Mouse (Mus musculus) heart, embryonic 10.5 days (tissue): ENCODE results near the gene Cd8b1. TPM values are rescaled to one million over a fixed set of nuclear protein-coding genes. Genes with fewer than 3 reads are reported as not detected.

Experiments
- DNase-seq: peaks from one replicate; pipeline ENCODE4 v3.0.0-alpha.2; 2017; ENCODE audit warnings: low spot score
- H3K27ac ChIP-seq: fragments of 300-500 bp; sonication (generic); 2 replicates; pipeline ENCODE4 v1.5.1; 2016; ENCODE audit warnings: mild to moderate bottlenecking
- H3K27me3 ChIP-seq: fragments of 300-500 bp; sonication (generic); 2 replicates; pipeline ENCODE4 v1.6.1; 2016; ENCODE audit warnings: mild to moderate bottlenecking; ENCODE audit not compliant: poor library complexity, insufficient read depth, severe bottlenecking
- H3K36me3 ChIP-seq: fragments of 300-500 bp; sonication (generic); 2 replicates; pipeline ENCODE4 v1.6.1; 2016; ENCODE audit warnings: mild to moderate bottlenecking, moderate library complexity
- H3K4me1 ChIP-seq: fragments of 300-500 bp; sonication (generic); 2 replicates; pipeline ENCODE4 v1.6.1; 2016; ENCODE audit warnings: mild to moderate bottlenecking
- H3K4me3 ChIP-seq: fragments of 300-500 bp; sonication (generic); 2 replicates; pipeline ENCODE4 v1.5.1; 2016; ENCODE audit warnings: mild to moderate bottlenecking, moderate library complexity
- H3K9me3 ChIP-seq: fragments of 300-500 bp; sonication (generic); 2 replicates; pipeline ENCODE4 v1.6.1; 2016; ENCODE audit warnings: mild to moderate bottlenecking, moderate library complexity
- WGBS: fragments of 180-500 bp; shearing (Covaris S2); methylation state at CpG from one replicate; pipeline ENCODE4 v1.1.7; 2016; 5-methylcytosine and 5-hydroxymethylcytosine counted together
- polyA plus RNA-seq: library from polyadenylated mRNA; unstranded; fragments of >200 nt; fragmentation: Nextera tagmentation; extraction: Ambion mirVana; gene quantifications from 2 replicates; pipeline ENCODE4 v1.2.1, GENCODE M21; 2016

Gene Cd8b1
- polyA plus RNA-seq, 1 experiment from 2014 or later, result not detected

DNA sequence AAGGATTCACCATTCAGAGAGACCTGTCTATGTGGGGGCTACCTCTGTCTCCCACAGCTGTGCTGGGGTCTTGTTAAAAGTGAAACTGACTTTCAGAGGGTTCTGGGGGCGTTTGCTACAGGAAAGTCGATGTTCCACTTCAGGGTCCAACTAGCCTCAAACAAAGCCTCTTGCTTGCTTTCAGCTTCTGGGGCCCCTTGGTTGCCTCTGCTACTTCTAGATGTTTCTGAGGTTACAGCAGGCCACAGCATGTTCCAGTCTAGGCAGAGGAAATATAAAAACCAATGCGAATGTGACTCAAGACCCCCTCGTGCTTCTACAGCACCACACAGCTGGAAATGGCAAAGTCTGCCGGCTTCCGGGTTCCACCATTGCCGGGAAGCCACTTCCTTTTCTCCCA, 34.9 kb downstream of the Cd8b1 start:
- Histone ChIP-seq H3K27me3 (no peaks in the 10 kb centered on the region), H3K4me3 (no peak overlapping the region), H3K9me3 (no peaks in the 10 kb centered on the region), H3K27ac (no peak overlapping the region), H3K36me3 (no peaks in the 10 kb centered on the region), H3K4me1 (peaks cover 4% of the 10 kb centered on the region; the same call in 1 of the 2 replicates)
- DNase-seq, result no peak
- WGBS, result 80% methylated on average over 7 of the region's 7 CpGs

DNA sequence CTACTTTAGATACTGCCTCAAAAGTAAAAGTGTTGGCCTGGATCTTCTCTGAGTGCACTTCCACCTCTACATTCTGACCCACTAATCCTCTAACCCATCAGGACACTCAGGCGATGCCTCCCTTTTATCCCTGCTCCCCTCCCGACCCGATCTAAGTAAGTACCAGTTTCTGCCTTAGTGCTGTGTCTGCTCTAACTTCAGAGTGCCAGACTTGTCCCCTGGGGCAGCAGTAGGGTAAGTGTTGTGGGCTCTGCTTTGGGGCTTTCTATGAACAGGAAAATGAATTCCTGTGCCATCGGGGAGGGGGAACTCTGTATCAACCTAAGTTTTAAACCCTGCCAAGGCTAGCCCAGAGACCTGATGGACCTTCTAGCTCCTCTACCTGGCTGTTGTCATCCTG, 37.6 kb downstream of the Cd8b1 start:
- Histone ChIP-seq H3K27me3 (no peaks in the 10 kb centered on the region), H3K4me3 (no peak overlapping the region), H3K36me3 (no peaks in the 10 kb centered on the region), H3K9me3 (no peaks in the 10 kb centered on the region), H3K27ac (no peak overlapping the region), H3K4me1 (peaks cover 4% of the 10 kb centered on the region; the same call in 1 of the 2 replicates)
- WGBS, result 72% methylated on average over 4 of the region's 4 CpGs
- no peak for DNase-seq

DNA sequence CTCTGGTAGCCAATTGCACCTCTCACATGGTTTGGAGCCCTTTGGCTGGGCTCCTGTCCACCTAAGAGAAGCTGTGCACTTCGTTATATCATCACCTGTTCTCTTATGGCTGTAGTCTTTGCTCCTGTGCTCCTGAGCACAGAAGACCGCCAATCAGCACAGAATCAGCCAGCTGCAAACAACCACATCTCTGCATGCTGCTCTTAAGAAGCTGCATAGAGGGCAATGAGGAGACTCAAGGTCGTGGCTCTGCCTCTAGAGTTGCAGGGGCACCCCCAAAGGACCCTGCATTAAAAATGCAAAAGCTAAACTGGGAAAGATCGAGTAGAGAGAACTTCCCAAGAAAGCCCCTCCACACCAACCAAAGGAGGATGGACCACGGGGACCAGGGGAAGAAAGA, 38.2 kb downstream of the Cd8b1 start:
- H3K9me3 ChIP-seq, result no peaks in the 10 kb centered on the region
- H3K4me3 ChIP-seq, result no peak overlapping the region
- H3K36me3 ChIP-seq, result no peaks in the 10 kb centered on the region
- 48% methylated on average over 5 of the region's 5 CpGs for WGBS
- peaks cover 4% of the 10 kb centered on the region; the same call in 1 of the 2 replicates for H3K4me1 ChIP-seq
- no peaks in the 10 kb centered on the region for H3K27me3 ChIP-seq
- no peak for DNase-seq
- H3K27ac ChIP-seq, result no peak overlapping the region

DNA sequence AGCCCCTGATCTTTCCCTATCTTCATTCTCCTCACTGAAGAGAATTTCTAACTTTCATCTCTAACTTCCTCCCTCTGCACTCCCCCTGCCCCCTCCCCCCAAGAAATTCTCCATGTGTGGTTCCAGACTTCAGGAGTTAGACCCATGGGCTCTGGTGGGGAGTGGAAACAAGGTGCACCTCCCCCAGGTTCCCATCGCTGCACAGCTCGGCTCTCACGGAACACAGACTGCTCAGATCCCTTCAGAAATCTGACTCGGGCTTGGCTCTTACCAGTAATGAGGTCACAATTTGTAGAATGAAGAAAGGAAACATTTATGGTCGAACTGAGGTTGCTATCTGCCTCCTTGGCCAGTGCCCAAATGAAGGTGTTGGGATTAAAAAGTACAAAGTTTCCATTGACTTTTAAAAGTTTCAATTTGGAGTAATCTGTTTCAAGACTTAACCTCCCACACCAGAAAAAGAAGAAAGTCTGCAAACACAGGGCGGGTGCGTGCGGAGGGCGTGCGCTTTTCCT, 38.6 kb downstream of the Cd8b1 start:
- no peaks in the 10 kb centered on the region for H3K36me3 ChIP-seq
- 78% methylated on average over 10 of the region's 10 CpGs for WGBS
- no peak overlapping the region for H3K4me3 ChIP-seq
- no peak overlapping the region for H3K27ac ChIP-seq
- no peaks in the 10 kb centered on the region for H3K27me3 ChIP-seq
- DNase-seq, result no peak
- no peaks in the 10 kb centered on the region for H3K9me3 ChIP-seq
- peaks cover 4% of the 10 kb centered on the region; the same call in 1 of the 2 replicates for H3K4me1 ChIP-seq

DNA sequence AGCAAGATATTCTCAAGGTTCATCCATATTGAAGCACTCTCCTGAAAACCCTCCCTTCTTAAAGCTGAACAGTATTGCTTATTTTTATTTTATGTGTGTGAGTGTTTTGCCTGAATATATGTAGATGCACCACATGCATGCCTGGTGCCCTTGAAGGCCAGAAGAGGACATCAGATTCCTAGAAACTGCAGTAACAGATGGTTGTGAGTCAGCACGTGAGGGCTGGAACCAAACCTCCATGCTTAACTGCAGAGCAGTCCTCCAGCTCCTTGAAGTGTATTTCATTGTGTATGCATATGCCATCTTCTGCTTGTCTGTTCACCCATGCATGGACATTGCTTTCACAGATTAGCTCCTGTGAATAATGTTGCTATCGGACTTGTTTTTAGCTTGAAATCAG, 41.4 kb downstream of the Cd8b1 start:
- Histone ChIP-seq H3K9me3 (no peaks in the 10 kb centered on the region), H3K27ac (no peak overlapping the region), H3K27me3 (no peaks in the 10 kb centered on the region), H3K36me3 (no peaks in the 10 kb centered on the region), H3K4me1 (peaks cover 4% of the 10 kb centered on the region; the same call in 1 of the 2 replicates), H3K4me3 (no peak overlapping the region)
- DNase-seq, result no peak
- 82% methylated on average over 2 of the region's 2 CpGs for WGBS

DNA sequence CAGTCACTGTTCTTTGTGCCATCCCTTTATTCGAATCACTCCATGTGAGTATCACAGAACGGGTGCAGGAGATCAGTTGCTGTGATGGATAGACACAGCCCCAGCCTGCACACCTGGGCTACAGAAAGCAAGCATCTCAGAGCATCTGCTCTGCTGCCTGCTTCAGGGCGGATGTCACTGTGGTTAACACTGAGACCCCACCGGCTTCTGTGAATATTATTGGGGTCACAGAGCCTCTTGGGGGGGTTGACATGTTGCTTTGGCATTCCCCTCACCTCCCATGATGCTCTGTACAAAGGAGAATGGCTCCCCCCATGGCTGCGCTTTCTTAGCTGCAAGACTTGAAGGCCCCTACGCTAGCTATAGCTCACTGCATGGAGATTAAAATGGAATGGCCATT, 46.8 kb downstream of the Cd8b1 start:
- Histone ChIP-seq H3K27me3 (no peaks in the 10 kb centered on the region), H3K36me3 (no peaks in the 10 kb centered on the region), H3K27ac (no peak overlapping the region), H3K4me3 (no peak overlapping the region), H3K9me3 (no peaks in the 10 kb centered on the region), H3K4me1 (no peaks in the 10 kb centered on the region)
- DNase-seq, result no peak
- 87% methylated on average over 6 of the region's 6 CpGs for WGBS

DNA sequence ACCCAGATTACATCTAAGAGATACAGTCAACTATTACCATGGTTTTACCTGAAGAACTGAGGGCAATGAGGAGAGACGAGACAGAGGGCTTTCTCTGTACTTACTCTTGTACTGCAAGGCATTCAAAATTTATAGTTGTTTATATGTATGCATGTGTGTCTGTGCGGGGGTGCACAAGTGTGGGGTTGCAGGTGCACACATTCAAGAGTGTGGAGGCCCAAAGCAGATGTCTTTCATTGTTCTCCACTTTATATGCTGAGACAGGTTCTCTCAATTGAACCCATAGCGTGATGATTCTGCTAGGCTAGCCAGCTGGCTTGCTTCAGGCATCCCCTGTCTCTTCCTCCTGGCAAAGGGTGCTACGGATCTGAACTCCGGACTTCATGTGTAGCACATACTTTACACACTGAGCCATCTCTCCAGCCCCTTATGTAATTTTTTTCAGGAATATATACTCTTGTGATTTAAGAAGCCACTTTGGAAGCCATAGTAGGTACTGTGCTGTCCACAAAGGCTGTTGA, 48.6 kb downstream of the Cd8b1 start:
- DNase-seq, result no peak
- 88% methylated on average over 5 of the region's 5 CpGs for WGBS
- Histone ChIP-seq H3K36me3 (no peaks in the 10 kb centered on the region), H3K9me3 (no peaks in the 10 kb centered on the region), H3K4me1 (no peaks in the 10 kb centered on the region), H3K4me3 (no peak overlapping the region), H3K27ac (no peak overlapping the region), H3K27me3 (no peaks in the 10 kb centered on the region)

DNA sequence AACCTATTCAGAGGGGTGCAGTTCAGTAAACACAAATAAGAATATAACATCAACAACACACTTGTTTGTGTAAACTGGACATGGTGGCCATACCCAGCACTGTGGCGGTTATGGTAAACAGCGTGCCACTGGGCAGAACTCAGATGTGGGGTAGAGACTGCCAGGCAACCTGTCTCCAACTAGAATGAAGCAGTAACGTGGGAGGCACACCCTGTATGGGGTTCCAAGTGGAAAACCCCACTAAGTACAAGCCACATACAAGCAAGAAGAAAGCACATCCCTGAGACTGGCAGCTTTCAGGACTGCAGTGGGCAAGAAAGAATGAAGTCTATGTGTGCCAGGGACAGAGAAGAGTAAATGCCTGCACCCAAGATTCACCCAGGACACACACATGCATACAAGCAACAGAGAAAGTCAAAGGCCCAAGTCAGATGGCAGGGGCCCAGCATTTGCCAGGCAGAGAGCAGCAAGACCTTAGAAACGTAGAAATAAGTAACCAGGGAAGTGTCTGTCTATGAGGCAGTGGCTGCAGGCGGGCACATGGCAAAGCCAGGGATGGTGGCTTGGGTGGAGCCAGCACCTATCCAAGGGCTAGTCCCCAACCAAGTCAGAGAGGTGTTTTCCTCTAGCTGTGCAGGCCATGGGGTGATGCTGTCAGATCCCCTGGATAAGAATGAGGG, 49.6 kb downstream of the Cd8b1 start:
- Histone ChIP-seq H3K4me3 (no peak overlapping the region), H3K9me3 (no peaks in the 10 kb centered on the region), H3K27ac (no peak overlapping the region), H3K27me3 (no peaks in the 10 kb centered on the region), H3K4me1 (no peaks in the 10 kb centered on the region), H3K36me3 (no peaks in the 10 kb centered on the region)
- no peak for DNase-seq
- WGBS, result 84% methylated on average over 5 of the region's 5 CpGs

DNA sequence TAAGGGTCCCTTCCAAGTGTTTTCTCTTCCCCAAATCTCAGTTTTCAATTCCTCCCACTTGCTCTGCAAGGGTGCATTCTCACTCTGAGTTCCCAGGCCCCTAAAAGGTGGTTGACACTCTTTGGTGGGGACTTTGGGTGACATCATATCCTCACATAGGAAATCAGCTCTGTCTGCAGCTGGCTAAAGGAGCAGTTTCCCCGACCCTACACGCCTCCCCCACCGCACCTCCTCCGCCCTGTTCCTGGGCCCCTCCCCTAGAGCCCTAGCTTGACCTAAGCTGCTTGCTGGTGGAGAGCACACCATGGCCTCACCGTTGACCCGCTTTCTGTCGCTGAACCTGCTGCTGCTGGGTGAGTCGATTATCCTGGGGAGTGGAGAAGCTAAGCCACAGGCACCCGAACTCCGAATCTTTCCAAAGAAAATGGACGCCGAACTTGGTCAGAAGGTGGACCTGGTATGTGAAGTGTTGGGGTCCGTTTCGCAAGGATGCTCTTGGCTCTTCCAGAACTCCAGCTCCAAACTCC, 50.7 kb downstream of the Cd8b1 start, which contains the start of gene Cd8a:
Gene Cd8a (plus strand): TSS at position 179 of the 527 bp plus-strand sequence.
- Histone ChIP-seq H3K4me1 (no peaks in the 10 kb centered on the region), H3K9me3 (no peaks in the 10 kb centered on the region), H3K36me3 (no peaks in the 10 kb centered on the region), H3K27ac (no peak within 1 kb of the TSS), H3K27me3 (no peaks in the 10 kb centered on the region), H3K4me3 (no peak within 1 kb of the TSS)
- WGBS, result 75% methylated on average over 14 of the region's 14 CpGs
- no peak for DNase-seq

DNA sequence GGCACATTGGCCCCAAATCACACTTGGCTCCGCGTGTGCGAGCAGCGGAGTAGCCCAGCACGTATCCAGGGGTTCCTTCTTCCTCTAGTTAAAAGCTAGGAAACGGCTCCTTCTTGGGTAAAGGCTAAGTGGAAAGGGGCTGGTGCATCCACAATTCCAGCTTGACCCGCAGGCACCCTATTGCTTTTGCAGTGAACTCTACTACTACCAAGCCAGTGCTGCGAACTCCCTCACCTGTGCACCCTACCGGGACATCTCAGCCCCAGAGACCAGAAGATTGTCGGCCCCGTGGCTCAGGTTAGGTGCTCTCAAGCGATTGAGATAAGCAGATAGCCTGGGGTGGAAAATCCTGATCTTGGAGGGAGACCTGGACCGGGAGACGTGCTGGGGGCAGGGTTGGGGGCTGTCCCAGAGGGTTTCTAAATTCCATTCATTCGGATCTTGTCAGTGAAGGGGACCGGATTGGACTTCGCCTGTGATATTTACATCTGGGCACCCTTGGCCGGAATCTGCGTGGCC, 51.8 kb downstream of the Cd8b1 start:
- WGBS, result 76% methylated on average over 19 of the region's 19 CpGs
- H3K27ac ChIP-seq, result no peak overlapping the region
- no peaks in the 10 kb centered on the region for H3K27me3 ChIP-seq
- DNase-seq, result no peak
- no peaks in the 10 kb centered on the region for H3K4me1 ChIP-seq
- no peaks in the 10 kb centered on the region for H3K9me3 ChIP-seq
- no peak overlapping the region for H3K4me3 ChIP-seq
- H3K36me3 ChIP-seq, result no peaks in the 10 kb centered on the region

DNA sequence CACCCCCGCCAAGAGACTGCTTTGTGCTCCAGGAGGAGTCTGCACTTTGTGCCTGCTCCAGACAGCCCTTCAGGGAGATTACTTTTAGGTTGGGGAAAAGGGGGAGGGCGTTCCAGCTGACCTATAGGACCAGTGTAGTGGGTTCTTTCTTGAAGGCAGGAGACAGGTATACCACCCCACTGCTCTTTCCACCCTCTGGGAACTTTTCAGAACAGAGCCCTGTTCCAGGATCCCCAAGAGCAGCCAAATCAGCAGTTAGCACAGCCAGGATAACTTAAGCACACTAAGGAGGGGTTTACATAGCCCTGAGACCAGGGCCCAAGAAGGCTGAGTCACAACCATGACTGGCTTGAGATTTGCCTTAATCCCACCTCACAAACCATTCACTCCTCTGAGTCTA, 52.3 kb downstream of the Cd8b1 start:
- no peaks in the 10 kb centered on the region for H3K9me3 ChIP-seq
- no peaks in the 10 kb centered on the region for H3K27me3 ChIP-seq
- 75% methylated on average over 2 of the region's 2 CpGs for WGBS

DNA sequence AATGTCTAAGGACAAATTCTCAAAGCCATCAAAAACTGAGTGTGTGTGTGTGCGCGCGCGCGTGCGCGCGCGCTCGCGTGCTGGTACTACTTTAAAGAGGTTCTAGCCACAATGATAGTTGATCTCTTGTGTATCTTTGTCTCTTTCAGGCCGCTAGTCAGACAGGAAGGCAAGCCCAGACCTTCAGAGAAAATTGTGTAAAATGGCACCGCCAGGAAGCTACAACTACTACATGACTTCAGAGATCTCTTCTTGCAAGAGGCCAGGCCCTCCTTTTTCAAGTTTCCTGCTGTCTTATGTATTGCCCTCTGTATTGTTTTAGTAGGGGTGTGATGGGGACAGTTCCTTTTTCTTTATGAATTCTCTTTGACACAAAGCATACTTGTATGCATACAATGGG, 54.1 kb downstream of the Cd8b1 start:
- WGBS, result 93% methylated on average over 13 of the region's 13 CpGs
- Histone ChIP-seq H3K27me3 (no peaks in the 10 kb centered on the region), H3K4me1 (no peaks in the 10 kb centered on the region), H3K4me3 (no peak overlapping the region), H3K36me3 (no peaks in the 10 kb centered on the region), H3K27ac (no peak overlapping the region), H3K9me3 (no peaks in the 10 kb centered on the region)
- DNase-seq, result no peak

More for the DNA sequence above, 52.3 kb downstream of the Cd8b1 start:
- Histone ChIP-seq H3K4me3 (no peak overlapping the region), H3K27ac (no peak overlapping the region), H3K36me3 (no peaks in the 10 kb centered on the region), H3K4me1 (no peaks in the 10 kb centered on the region)
- no peak for DNase-seq

DNA sequence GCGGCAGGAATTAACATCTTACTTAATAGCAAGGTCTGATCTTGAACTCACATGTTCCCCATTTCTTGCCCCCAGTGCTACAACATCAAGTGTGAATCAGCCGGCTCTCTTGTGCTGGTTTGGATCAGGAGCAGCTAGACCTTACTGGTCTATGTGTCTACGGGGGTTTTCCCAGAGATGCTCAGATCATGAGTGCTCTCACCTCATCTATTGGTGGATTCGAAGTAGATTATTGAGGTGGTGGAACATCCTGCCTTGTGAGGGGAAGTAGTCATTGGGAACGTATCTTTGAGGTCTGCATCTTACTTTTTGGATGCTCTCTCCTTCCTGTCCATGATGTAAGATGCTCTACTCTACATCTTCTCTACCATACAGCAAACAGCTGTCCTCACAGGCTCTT, 59.1 kb downstream of the Cd8b1 start:
- no peaks in the 10 kb centered on the region for H3K27me3 ChIP-seq
- H3K9me3 ChIP-seq, result no peaks in the 10 kb centered on the region
- 81% methylated on average over 5 of the region's 5 CpGs for WGBS
- no peaks in the 10 kb centered on the region for H3K4me1 ChIP-seq
- no peak overlapping the region for H3K4me3 ChIP-seq
- DNase-seq, result peak; percentile 47
- H3K27ac ChIP-seq, result no peak overlapping the region
- H3K36me3 ChIP-seq, result no peaks in the 10 kb centered on the region
